Mouse (Mus musculus): ENCODE data around the gene Skp1a. TPM values are rescaled to one million over a fixed set of nuclear protein-coding genes. Genes with fewer than 3 reads are reported as not detected.

Gene Skp1a
- total RNA-seq (2023): 157 TPM

DNA sequence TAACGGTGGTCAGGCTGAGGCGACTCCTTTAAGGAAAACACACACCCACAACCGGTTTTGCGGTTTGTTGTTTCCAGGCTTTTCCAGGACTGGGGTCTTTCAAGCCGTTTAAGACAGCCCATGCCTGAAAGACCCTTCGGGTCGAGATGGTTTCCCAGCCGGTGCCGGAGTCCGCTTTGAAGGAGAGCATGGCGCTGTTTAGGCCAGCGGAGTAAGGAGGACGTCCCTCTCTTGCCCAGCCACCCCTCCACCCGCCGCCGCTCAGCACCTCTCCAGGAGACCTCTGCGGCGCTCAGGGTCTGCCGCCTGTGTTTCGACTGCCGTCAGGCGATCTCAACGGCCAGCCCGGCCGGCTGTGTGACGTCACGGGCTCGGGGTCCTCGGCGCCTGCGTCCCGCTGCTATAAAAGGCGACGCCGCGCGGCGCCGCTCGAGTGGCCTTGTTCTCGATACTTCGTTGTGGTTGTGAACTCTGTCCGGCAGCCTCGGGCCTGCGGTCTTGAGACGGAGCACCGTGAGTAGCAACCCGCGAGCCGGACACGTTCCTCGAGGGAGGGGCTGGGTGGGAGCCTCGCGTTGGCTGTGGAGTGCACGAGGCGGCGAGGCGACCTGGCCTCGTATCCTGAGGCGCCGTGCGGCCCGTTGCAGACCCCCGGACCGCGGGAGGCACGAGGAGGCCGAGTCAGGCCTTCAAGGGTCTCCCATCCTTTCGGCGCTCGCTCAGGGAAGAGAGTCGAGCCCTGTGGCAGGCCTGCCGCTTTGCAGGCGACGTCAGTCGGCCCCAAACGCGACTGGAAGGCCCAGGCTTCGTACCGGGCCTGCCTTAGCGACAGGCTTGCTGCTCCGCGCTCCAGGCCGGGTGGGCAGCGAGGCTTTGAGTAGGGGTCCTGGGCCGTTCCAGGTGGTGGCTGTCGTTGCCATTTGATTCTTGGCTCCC lies at the start of gene Skp1a:
TSS of gene Skp1a (plus strand) at position 390 of the 936 bp plus-strand sequence.

DNA sequence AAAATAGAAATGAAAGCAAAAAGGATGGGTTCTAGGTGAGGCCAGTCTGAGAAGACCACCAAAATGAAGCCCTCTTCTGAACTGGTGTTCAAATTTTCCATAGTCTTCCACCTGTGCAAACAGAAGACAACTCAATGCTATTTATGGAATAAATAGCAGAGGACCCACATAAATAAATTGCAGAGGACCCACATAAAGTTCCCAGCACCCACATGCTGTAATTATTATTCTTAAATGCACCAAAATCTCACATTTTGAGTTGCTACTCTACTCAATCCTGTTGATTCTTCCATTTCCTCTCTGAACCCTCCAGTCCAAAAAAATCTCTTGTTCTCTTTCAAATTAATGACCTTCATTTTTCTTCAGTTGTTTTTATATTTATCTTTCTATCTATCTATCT lies 17.9 kb upstream of the Skp1a start, which contains the start of gene Olfr1371:
TSS of gene Olfr1371 (minus strand) at position 101 of the 400 bp plus-strand sequence.

DNA sequence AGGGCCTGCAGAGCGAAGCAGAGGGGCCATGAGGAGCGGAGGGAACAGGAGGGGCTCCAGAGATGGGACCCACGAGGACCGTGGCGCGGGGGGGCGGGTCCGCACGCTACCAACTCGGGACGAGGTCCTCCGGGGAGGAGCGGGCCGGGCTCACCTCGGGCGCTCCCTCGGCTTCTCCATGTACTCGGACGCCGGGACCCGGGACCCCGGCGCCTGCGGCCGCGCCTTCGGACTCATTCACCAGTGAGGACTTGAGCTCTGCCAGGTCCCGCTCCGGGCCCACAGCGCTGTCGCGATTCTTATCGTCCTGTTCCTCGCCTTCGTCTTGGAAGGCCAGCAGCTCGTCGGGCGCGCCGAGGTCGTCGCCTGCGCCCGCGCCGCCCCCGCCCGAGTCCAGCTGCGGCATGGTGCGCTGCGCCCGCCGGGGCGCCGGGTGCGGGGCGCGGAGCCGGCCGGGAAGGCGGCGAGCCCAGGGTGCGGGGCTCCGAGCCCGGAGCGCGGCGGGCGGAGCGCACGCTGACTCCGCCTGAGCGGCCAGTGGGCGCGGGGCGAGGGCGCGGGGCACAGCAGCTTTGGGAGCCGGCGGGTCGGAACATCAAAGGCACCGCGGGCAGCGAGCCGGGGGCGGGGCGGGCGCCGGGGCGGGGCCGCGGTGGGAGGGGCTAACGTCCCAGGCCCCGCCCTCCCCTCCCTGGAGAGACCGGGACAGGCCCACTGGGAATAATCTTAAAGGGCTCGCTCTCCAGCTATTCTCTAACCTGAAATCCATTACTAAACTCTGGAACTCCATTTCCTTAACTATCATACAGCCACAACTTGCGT lies 51.2 kb downstream of the Skp1a start, which contains the start of gene Tcf7:
TSS of gene Tcf7 (minus strand) at position 241 of the 822 bp plus-strand sequence.

Other genes starting within 250 kb of the Skp1a start
- 289 TPM for gene Ube2b, start 231.2 kb upstream of the Skp1a start, total RNA-seq (2023)
- 4.2 TPM for gene Cdkl3, start 227.8 kb upstream of the Skp1a start, total RNA-seq (2023)
- gene Ppp2ca, start 133.3 kb upstream of the Skp1a start, total RNA-seq (2023): 142 TPM
- gene Olfr1373, start 86.5 kb upstream of the Skp1a start, total RNA-seq (2023): not detected
- gene Olfr1371, start 18.0 kb upstream of the Skp1a start, total RNA-seq (2023): 1.5 TPM
- gene Tcf7, start 51.0 kb downstream of the Skp1a start, total RNA-seq (2023): 1,194 TPM
- 47.5 TPM for gene Vdac1, start 128.9 kb downstream of the Skp1a start, total RNA-seq (2023)
- gene 9530068E07Rik, start 164.4 kb downstream of the Skp1a start, total RNA-seq (2023): 46.7 TPM

All from CD4-positive naive resting alpha-beta T cell, adult 76 days (primary cell).